In the genomic region with DNA sequence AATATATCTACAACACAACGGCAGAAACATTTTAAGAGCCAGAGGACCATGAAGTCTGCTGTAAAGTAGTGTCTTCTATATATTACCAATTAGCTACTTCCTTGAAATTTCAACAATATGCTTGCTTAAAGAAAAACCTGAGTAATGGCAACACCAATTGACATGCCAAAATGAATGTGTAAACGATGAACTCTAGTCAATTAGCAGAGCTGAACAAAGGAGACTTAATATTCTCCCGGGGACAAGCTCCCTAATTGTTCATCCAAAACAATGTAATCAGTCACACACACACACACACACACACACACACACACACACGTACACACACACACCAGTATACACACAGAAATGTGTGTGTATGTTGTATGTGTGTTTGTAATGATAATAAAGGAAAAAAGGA, we compare ENCODE assay signal across 10 mouse cellular contexts.
"Had no signal": no experiment of that assay in that cellular context is flagged by ENCODE, and none has a peak within 500 bp of the region (broad histone marks: within the 10 kb centered on the region; RNA-seq: fewer than 3 reads in every experiment).

No protein-coding gene starts in this region.

- DNase-seq: lung, adult 18-20 months; lung, embryonic 14.5 days; lung, postnatal 10 days; lung, postnatal 4 days; right cerebral cortex, postnatal 14 days; thymus, adult 2 months; thymus, postnatal 25 days; thymus, postnatal 4 days had no signal

- ATAC-seq: midbrain, embryonic 13.5 days; midbrain, embryonic 15.5 days had no signal
